Mouse (Mus musculus): ENCODE results near the gene Sgta. TPM values are rescaled to one million over a fixed set of nuclear protein-coding genes. Genes with fewer than 3 reads are reported as not detected.
"Not testable (repeated sequence)": the region's sequence is repeated elsewhere in the genome, so short reads cannot be mapped to it uniquely, and the experiment has no call there.

The Sgta gene
- polyA plus RNA-seq, 1 experiment from 2014 or later: 129 TPM

GRCm38 (mm10) chr10:81062710-81063109 lies 2.7 kb upstream of the Sgta start:
- DNase-seq (ENCODE audit: low read depth, low spot score) (no peak), ATAC-seq (no peak)
- TF ChIP-seq CTCF (IDR thresholded peaks at IDR 0.05): no peak
- ChIA-PET POLR2A (no interaction called here), CTCF (no interaction called here)
- H3K27me3 ChIP-seq: no peaks in the 10 kb centered on the region
- in situ Hi-C loops (cut with MboI; ENCODE audit: low pct_unique_long_range_greater_than_20kb): no loop called here

GRCm38 (mm10) chr10:81058896-81059295 lies 1.1 kb downstream of the Sgta start:
- DNase-seq (ENCODE audit: low read depth, low spot score) (no peak), ATAC-seq (no peak)
- H3K27me3 ChIP-seq: no peaks in the 10 kb centered on the region
- POLR2A ChIA-PET: interaction anchor here (1.3 kb wide), 1 partner anchor 60 kb away, joined by 4 read pairs; no protein-coding TSS in a partner anchor
- TF ChIP-seq CTCF (IDR thresholded peaks at IDR 0.05): no peak
- CTCF ChIA-PET: interaction anchor here (0.6 kb wide), 1 partner anchor 60 kb away, joined by 3 read pairs; no protein-coding TSS in a partner anchor
- in situ Hi-C loops (cut with MboI; ENCODE audit: low pct_unique_long_range_greater_than_20kb): no loop called here

- no peaks in the 10 kb centered on the region for H3K27me3 ChIP-seq
- TF ChIP-seq CTCF (IDR thresholded peaks at IDR 0.05): no peak
- POLR2A ChIA-PET: interaction anchor here (0.9 kb wide), 1 partner anchor 16 kb away, joined by 4 read pairs; no protein-coding TSS in a partner anchor
- no peak for ATAC-seq
- DNase-seq (ENCODE audit: low read depth, low spot score): no peak
- CTCF ChIA-PET: no interaction called here
- in situ Hi-C loops (cut with MboI; ENCODE audit: low pct_unique_long_range_greater_than_20kb): no loop called here
These were observed 2.4 kb downstream of the Sgta start for GRCm38 (mm10) chr10:81057406-81058130.

- H3K27me3 ChIP-seq; CTCF ChIA-PET; ATAC-seq; in situ Hi-C loops (cut with MboI; ENCODE audit: low pct_unique_long_range_greater_than_20kb); DNase-seq (ENCODE audit: low read depth, low spot score): not testable (repeated sequence)
- POLR2A ChIA-PET: interaction anchor here (0.6 kb wide), 1 partner anchor 11 kb away, joined by 7 read pairs; no protein-coding TSS in a partner anchor
These were observed 4.1 kb downstream of the Sgta start for GRCm38 (mm10) chr10:81055802-81056340.

GRCm38 (mm10) chr10:81055169-81055568 lies 4.8 kb downstream of the Sgta start:
- ATAC-seq (no peak), DNase-seq (ENCODE audit: low read depth, low spot score) (no peak)
- in situ Hi-C loops (cut with MboI; ENCODE audit: low pct_unique_long_range_greater_than_20kb): no loop called here
- ChIA-PET CTCF (no interaction called here), POLR2A (no interaction called here)
- TF ChIP-seq CTCF (IDR thresholded peaks at IDR 0.05): no peak
- no peaks in the 10 kb centered on the region for H3K27me3 ChIP-seq

GRCm38 (mm10) chr10:81052577-81052976 lies 7.4 kb downstream of the Sgta start:
- ChIA-PET POLR2A (no interaction called here), CTCF (no interaction called here)
- TF ChIP-seq CTCF (IDR thresholded peaks at IDR 0.05): no peak
- in situ Hi-C loops (cut with MboI; ENCODE audit: low pct_unique_long_range_greater_than_20kb): no loop called here
- DNase-seq (ENCODE audit: low read depth, low spot score) (no peak), ATAC-seq (no peak)
- no peaks in the 10 kb centered on the region for H3K27me3 ChIP-seq

- no peaks in the 10 kb centered on the region for H3K27me3 ChIP-seq
- in situ Hi-C loops (cut with MboI; ENCODE audit: low pct_unique_long_range_greater_than_20kb): no loop called here
- ChIA-PET CTCF (interaction anchor here (1.0 to 1.1 kb wide), 3 partner anchors 10 to 123 kb away, joined by 3 to 8 read pairs (median 3); no protein-coding TSS in a partner anchor), POLR2A (no interaction called here)
- no peak for TF ChIP-seq CTCF (IDR thresholded peaks at IDR 0.05)
- DNase-seq (ENCODE audit: low read depth, low spot score) (no peak), ATAC-seq (no peak)
These were observed 8.8 kb downstream of the Sgta start for GRCm38 (mm10) chr10:81051133-81051532.

- DNase-seq (ENCODE audit: low read depth, low spot score): no peak
- ChIA-PET POLR2A (no interaction called here), CTCF (interaction anchor here (0.7 to 1.2 kb wide), 5 partner anchors 9 to 124 kb away, joined by 3 to 8 read pairs (median 3); no protein-coding TSS in a partner anchor)
- H3K27me3 ChIP-seq: no peaks in the 10 kb centered on the region
- no peak for TF ChIP-seq CTCF (IDR thresholded peaks at IDR 0.05)
- in situ Hi-C loops (cut with MboI; ENCODE audit: low pct_unique_long_range_greater_than_20kb): no loop called here
- no peak for ATAC-seq
These were observed 9.3 kb downstream of the Sgta start for GRCm38 (mm10) chr10:81050645-81051044.

- in situ Hi-C loops (cut with MboI; ENCODE audit: low pct_unique_long_range_greater_than_20kb); ATAC-seq; POLR2A ChIA-PET; DNase-seq (ENCODE audit: low read depth, low spot score); H3K27me3 ChIP-seq: not testable (repeated sequence)
- CTCF ChIA-PET: interaction anchor here (1.2 kb wide), 1 partner anchor 50 kb away, joined by 3 read pairs; no protein-coding TSS in a partner anchor
These were observed 14.7 kb downstream of the Sgta start for GRCm38 (mm10) chr10:81045246-81045645.

GRCm38 (mm10) chr10:81041458-81042175 lies 18.4 kb downstream of the Sgta start:
- ATAC-seq (no peak), DNase-seq (ENCODE audit: low read depth, low spot score) (no peak)
- ChIA-PET POLR2A (interaction anchor here (0.5 to 1.2 kb wide), 3 partner anchors 8 to 319 kb away, joined by 3 to 7 read pairs (median 4); no protein-coding TSS in a partner anchor), CTCF (interaction anchor here (0.8 to 2.1 kb wide), 14 partner anchors 8 to 223 kb away, joined by 3 to 7 read pairs (median 4); partner anchors contain the start of gene Diras1)
- in situ Hi-C loops (cut with MboI; ENCODE audit: low pct_unique_long_range_greater_than_20kb): no loop called here
- H3K27me3 ChIP-seq: no peaks in the 10 kb centered on the region
- TF ChIP-seq CTCF (IDR thresholded peaks at IDR 0.05): no peak

All from Patski (cell line).